17 mouse cellular contexts compared by ENCODE assay signal in genomic region chr16:48979965-48980364, GRCm38 (mm10).
"Had no signal": no experiment of that assay in that cellular context is flagged by ENCODE, and none has a peak within 500 bp of the region (broad histone marks: within the 10 kb centered on the region; RNA-seq: fewer than 3 reads in every experiment).

No protein-coding gene starts in this region.

- H3K27me3 ChIP-seq: lung, embryonic 15.5 days; midbrain, embryonic 13.5 days; midbrain, embryonic 15.5 days; neural tube, embryonic 12.5 days; stomach, embryonic 15.5 days had no signal

- H3K36me3 ChIP-seq: stomach, embryonic 15.5 days had no signal

- ATAC-seq: liver, postnatal 0 days; lung, postnatal 0 days; midbrain, embryonic 13.5 days; midbrain, embryonic 15.5 days had no signal

- H3K4me2 ChIP-seq: lung, embryonic 15.5 days; midbrain, embryonic 11.5 days; midbrain, embryonic 13.5 days; midbrain, embryonic 15.5 days; neural tube, embryonic 12.5 days; stomach, embryonic 15.5 days had no signal

- H3K4me3 ChIP-seq: lung, embryonic 15.5 days; midbrain, embryonic 13.5 days; midbrain, embryonic 15.5 days; neural tube, embryonic 12.5 days; stomach, embryonic 15.5 days had no signal

- H3K9me3 ChIP-seq: lung, embryonic 15.5 days; midbrain, embryonic 13.5 days; midbrain, embryonic 15.5 days; neural tube, embryonic 12.5 days; stomach, embryonic 15.5 days had no signal

- H3K27ac ChIP-seq: lung, embryonic 15.5 days; macrophage; midbrain, embryonic 13.5 days; midbrain, embryonic 15.5 days; neural tube, embryonic 12.5 days; stomach, embryonic 15.5 days; stomach, postnatal 0 days had no signal

- H3K4me1 ChIP-seq: lung, embryonic 15.5 days; midbrain, embryonic 13.5 days; midbrain, embryonic 15.5 days; neural tube, embryonic 12.5 days; stomach, embryonic 15.5 days had no signal

- DNase-seq: liver, postnatal 0 days; lung, adult 2 months; lung, postnatal 14 days; lung, postnatal 36 days; right cerebral cortex, postnatal 14 days; thymus, adult 2 months; thymus, postnatal 25 days; thymus, postnatal 4 days had no signal

- H3K9ac ChIP-seq: liver, postnatal 0 days; lung, embryonic 15.5 days; midbrain, embryonic 13.5 days; midbrain, embryonic 15.5 days; neural tube, embryonic 12.5 days; stomach, embryonic 15.5 days had no signal
